Mouse (Mus musculus): ENCODE results near the gene Mecom.
"Not testable (repeated sequence)": the region's sequence is repeated elsewhere in the genome, so short reads cannot be mapped to it uniquely, and the experiment has no call there.

The Mecom gene

DNA sequence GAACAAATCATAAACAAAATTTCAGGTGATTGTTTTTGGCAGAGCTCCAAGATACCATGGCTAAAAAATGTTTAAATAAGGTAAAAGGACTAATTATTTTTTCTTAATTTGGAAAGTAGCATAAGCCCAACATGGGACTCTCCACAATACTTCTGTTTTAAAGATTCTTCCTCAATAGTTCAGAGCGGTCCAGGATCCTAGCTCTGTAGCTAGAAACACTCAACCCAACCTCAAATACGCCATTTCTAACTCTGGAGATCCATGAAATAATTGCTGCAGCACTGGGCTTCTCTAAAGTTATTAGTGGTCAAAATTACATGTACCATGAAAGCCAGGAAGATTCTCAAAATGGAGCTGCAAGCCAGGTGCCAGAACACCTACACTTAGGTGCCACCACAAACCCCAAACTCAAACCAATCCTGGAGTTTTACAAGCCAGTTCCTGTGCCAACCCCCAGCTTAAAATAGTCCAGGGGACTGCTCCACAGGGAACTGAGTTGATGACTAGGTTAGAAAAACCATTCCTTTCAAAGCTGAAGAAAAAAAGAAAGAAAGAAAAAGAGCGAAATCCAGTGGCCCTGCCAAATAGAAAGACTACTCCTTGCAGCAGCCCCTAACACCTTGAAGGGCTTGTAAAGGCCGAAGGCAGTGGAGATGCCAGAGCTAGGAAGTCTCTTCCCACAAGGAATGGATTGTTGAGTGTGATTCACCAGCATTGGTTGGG, 102.4 kb downstream of the Mecom start:
- no peak for DNase-seq (ENCODE audit: low spot score in 2 of 2)

DNA sequence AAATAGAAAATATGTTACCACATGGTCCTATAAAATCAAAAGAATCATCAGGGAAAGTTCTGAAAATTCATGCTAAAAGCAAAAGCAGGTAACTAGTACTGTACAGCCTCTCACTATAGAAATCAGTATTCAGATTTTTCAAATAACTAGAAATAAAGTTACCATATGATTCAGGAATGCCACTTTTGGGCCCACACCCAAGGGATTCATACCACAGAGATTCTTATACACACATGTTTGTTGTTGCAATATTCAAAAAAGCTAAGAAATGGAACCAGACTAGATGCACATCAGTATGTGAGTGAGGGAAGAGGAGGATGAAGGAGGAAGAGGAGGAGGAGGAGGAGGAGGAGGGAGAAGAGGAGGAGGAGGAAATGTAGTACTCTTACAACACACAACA, 106.2 kb downstream of the Mecom start:
- no peak for DNase-seq (ENCODE audit: low spot score in 2 of 2)

DNA sequence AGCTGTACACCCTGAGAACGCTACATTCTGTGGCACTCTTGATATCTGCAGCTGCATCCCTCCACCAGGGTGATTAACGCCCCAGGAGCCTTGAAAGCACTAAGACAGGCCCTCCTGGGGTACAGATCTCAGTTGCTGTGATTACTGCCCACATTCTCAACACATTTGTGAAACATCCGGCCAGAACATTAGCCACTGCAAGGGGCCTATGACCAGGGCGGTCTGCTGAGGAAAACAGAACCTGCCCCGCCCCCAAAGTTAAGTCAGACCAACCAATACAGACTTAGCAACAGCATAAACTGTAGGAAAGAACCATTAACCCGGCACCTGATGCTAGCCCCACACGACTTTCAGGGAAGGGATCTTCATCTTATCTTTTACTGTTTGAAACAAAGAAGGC, 109.8 kb downstream of the Mecom start:
- DNase-seq (ENCODE audit: low spot score in 2 of 2), result no peak

DNA sequence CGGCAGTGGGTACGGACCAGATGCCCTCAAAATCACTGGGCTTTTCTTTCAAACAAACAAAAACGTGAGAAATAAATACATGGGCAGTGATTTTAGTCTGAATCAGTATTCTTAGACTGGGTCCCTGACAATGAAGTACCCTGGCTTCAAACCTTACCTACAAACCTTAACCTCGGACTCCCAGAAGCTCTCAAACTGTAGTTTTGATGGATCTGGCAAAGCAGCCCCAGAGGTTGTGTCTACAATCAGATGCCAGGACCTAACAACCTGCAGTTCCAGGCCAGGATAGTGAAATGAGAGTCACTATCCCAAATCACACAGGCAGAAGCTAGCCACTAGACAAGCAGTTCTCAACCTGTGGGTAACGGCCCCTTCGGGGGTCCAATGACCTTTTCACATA, 111.2 kb downstream of the Mecom start:
- no peak for DNase-seq (ENCODE audit: low spot score in 2 of 2)

DNA sequence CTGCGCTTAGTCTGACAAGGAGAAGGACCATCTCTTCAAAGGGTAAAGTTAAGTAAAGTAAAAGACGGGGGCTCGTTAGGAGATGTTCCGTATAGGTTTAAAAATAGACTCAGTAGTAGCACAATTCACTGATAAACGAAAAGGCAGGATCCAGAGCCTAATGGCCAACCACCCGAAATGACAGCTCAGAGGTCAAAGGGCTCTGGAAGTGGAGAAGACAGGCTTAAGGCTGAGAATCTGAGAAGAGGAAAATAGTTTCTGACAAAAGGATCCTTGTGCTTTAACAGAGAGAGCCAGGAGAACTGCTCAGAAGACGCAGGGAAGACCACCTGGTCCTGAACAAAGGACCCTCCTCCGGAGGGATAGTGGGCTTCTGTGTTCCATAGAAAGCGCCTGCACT, 111.7 kb downstream of the Mecom start:
- no peak for DNase-seq (ENCODE audit: low spot score in 2 of 2)

DNA sequence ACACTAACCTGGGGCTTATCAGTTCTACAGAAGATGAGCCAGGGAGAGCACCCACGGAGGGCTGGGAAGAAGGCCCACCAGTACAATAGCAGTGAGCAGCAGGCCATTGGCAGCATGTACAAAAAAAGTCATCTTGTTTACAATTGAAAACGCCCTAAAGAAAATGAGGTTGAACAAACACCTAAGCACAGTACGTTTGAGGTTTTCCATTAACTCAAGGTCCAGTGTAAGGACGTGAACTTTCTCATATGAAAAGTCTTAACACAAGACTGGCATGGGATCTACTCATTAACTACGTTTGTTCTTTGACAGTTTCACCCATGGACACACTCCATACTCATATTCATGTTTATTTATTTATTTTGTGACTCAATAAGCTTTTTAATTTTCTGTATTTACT, 118.9 kb downstream of the Mecom start:
- DNase-seq (ENCODE audit: low spot score in 2 of 2), result no peak

DNA sequence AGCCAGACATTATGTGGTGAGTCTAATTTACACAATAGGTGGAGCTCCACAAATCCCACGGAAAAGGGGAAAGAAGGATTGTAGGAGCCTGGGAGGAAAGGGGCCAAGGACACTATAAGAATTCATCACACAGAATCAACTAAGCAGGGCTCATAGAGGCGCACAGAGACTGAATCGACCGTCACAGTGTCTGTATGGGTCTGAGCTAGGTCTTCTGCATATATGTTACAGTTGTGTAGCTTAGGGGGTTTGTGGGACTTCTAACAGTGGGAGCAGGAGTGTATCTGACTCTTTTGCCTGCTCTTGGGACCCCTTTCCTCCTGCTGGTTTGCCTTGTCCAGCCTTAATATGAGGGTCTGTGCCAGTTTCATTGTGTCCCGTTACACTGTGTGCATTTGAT, 123.8 kb downstream of the Mecom start:
- no peak for DNase-seq (ENCODE audit: low spot score in 2 of 2)

DNA sequence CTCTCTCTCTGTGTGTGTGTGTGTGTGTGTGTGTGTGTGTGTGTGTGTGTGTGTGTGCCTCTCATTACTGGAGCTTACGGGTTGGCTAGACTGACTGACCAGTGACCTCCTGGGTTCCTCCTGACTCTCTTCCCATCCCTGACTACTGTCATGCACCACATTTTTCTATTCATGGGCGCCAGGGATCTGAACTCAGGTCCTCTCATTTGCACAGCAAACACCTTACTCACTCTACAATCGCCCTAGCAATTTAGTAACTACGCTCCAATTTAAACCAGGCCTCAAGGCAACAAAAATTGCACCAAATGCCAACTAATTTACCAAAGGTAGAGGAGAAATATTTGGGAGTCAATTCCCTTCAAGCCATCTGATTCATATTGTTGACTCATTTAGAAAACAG, 125.9 kb downstream of the Mecom start:
- not testable (repeated sequence) for DNase-seq (ENCODE audit: low spot score in 2 of 2)

DNA sequence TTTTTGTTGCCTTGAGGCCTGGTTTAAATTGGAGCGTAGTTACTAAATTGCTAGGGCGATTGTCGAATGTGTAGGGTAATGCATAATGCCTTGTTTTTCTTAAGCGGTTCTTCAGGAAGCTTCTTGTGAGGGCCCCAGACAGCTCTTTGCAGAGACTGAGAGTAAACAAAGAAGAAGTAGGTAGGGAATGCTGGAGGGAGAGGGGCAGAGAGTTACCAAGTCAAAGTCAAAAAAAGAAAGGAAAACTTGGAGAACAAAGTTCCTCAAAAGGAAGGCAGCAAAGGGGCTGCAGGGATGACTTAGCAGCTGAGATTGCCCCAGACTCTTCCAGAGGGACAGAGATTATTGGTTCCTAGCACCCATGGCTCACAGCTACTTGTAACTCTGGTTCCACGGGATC, 126.9 kb downstream of the Mecom start:
- no peak for DNase-seq (ENCODE audit: low spot score in 2 of 2)

DNA sequence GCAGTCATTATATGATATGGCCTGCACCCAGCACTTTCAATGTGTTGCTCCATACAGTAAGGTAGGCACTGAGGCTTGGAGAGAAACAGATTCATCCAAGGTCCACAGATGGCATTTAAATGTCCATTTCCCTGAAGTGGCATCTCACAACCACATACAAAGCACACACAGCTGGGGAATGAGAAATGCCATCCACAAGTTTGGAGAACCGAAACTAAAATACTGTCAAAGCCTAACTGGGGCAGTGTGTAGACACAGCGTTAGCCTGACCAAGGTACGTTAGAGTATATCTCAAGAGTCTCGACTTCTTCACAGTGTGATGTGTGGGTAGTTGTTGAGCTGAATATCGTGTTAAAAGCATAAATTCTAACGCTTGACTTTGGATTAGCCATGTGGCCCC, 133.6 kb downstream of the Mecom start:
- DNase-seq (ENCODE audit: low spot score in 2 of 2), result no peak

DNA sequence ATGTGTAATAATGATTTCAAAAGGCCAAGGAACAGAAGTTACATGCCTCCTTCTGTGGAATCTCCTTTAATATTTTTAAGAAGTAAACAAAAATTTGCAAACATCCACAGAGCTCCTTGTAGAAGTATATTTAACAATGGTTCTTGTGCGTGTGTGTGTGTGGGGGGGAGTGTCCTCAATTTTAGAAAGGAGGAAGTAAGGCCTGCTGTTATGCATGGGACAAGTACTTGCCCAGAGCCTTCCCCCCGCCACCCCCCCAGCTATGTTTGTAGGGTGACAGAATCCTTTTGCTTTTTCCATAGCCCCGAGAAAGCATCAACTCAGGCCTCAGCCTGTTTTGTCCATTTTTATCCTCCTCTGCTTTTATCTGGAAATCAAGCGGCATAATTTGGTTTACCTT, 137.0 kb downstream of the Mecom start:
- no peak for DNase-seq (ENCODE audit: low spot score in 2 of 2)

DNA sequence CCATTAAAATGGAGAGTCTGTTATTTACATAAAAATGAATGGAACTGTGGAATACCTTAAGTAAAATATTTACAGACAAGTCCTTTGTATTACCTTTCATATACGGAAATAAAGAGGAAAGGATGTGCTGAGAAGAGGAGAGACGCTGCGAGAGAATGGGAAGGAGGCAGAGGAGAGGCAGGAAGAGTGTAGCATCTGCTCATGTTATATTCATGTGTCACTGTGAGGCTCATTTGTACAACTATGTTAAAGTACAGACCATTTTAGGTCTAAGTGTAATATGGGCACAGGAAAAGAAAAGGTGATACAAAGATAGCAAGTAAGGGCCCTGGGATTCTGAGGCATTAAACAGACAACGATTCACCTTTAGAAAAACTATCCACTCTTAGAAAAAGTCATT, 143.0 kb downstream of the Mecom start:
- DNase-seq (ENCODE audit: low spot score in 2 of 2), result no peak

DNA sequence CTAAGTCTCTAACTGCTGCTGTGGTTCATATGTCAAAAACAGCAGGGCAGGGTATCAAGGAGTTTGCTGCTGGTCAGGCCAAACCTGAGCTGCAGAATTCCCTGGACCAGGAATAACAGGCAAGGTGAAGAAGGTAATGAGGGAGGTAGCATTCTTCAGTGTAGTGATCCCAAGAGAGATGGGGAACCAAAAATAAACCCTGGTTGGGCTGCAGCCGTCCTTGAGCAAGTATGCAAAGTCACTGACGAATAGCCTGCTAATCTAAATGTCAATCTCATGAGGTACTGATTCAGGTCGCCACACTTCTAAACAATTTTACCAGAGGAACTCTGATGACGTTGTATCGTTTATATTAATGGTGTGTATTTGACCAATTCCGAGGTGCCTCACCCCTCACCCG, 148.9 kb downstream of the Mecom start:
- DNase-seq (ENCODE audit: low spot score in 2 of 2), result no peak

DNA sequence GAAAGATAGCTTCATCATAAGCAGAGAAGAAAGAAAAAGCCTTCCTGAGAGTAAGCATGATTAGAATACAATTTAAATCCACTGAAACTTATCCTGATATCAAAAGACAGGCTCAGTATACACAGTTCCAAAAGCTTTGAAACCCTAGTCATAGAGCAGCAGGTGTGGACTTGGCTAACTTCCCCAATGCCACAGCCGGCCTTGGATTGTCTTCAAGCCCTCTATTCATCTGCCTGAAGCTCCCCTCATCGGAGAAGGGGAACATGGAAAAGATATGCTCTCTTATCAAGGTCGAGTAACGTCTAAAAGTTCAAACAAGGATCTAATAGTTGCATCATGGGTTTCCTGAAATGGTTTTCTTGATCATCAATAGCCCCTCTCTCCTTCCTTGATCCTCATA, 152.9 kb downstream of the Mecom start:
- DNase-seq (ENCODE audit: low spot score in 2 of 2), result no peak

DNA sequence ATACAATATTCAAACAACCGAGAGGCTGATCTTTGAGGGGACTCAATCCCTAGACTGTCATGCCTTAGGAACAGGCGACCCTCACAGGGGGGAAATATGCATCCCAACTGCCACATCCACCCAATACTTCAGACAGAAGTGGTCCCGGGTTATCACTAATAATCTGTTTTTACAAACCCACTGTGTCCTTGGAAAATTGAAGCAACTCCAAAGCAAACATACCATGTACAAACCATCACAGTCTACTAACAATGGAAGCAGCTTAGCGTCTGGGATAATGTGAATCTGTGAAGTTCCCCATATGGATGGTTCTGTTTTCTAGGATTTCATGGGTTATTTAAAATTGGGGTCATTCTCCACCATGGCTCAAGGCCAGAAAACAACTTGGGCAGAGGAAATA, 155.1 kb downstream of the Mecom start:
- DNase-seq (ENCODE audit: low spot score in 2 of 2), result no peak

DNA sequence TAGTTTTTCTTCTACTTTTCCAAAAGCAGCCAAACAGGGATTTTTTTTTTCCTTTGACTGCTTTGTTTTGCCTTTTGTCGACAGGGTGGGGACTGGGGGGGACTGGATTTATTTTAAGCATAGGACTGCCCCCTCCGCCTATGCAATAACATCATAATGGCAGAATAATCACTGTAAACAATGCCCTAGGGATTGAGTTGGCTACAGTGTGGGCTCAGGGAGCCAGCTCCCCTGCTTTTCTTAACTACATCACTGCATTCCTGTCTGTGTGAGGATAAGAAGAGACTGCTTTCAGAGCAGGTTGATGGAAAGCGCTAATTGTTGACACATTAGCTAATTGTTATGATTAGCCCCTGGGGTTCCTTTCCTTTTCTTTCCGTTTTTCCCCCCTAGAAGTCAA, 155.6 kb downstream of the Mecom start:
- DNase-seq (ENCODE audit: low spot score in 2 of 2), result no peak

DNA sequence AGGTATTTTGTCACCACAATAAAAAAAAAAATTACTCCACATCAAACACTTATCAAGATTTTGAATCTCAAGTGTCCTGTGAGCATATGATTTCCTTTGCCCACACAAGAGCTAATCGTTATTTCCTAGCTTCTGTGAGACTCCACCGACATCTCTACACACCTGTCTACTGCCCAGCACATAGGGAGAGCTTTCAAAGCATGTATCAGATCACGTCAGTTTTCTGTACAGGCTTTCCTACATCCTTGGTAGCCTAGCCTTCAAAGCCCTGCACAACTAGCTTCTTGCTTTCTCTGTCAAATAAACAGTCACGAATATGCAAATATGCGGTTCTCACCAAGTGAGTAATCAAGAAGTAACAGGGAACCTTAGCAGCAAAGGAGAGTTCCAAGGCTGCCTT, 157.5 kb downstream of the Mecom start:
- DNase-seq (ENCODE audit: low spot score in 2 of 2), result no peak

DNA sequence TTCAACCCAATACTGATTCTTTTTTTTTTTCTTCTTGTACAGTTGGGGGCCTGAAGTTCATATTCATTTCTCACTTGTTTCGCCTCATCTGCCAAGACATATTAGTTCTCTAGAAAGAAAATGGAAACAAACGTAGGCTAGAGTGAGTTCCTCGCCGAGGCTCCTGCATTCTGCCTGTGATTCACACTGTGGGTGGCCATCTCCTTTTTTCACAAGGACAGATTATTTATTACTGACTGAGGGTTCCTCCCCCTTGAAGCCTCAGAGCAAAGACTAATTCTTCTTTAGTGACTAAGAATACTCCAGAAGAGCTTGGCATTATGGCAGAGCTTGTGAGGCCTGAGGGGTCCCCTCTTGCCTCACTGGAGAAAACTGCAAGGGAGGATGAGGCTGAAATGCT, 167.5 kb downstream of the Mecom start:
- no peak for DNase-seq (ENCODE audit: low spot score in 2 of 2)

DNA sequence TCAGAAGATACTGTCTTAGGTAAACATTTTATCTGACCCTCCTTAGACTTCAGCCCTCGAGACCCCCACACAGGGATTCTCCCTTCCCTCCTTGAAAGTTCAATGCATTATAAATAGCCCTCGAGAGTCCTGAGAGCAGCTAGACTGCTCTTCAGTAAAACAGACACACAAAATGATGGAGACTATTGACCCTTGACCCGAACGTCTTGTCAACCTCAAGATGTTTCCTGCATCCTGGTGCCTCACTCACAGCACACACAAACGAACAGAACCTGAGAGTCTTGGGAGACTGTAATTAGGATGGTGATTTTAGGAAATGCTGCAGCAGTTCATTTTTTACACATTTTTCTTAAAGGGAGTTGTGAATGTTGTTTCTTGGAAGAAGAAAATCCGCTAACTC, 168.5 kb downstream of the Mecom start:
- no peak for DNase-seq (ENCODE audit: low spot score in 2 of 2)

DNA sequence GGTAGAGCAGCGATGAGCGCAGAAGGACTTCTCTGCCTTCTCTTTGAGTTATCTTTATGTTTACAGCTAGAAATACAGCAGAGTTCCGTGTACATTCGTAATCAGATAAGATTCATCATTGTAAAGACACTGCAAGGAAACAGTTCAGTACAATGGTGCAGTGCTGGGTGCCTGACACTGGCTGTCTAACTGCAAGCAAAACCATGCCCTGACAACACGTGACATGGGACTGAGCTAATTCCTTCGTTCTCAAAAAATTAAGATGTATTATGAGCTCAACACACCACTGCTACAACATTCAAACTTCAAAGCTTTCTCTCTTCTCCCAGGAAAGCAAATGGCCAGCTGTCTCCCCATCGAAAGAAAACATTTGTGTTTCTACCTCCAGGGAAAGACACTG, 176.3 kb downstream of the Mecom start:
- DNase-seq (ENCODE audit: low spot score in 2 of 2), result no peak

DNA sequence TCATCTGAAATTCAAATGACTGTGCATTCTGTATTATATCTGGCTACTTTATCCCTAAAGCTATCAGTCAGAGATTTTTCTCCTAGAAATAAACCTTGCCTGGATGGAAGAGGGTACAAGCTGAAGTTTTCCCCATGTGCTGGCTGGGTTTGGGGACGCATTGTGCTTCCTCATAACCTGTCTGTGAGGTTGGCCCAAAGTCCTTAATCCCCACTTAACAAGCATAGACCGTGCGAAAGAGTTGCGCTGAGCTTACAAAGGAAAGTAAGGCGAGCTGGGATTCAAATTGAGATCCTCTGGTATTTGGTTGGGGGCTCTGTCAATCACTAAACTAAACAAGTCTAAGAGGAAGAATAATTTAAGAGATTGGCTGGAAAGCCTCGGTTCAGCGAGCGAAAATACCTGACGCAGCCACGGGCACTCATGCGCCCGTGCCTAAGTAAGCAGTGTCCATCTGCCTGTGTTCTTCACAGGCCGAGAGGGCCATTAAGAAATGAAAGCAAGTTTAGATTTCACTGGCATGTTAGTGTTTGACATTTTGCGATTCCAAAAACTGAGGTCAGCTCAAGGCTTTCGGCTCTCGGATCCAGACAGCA, 176.8 kb downstream of the Mecom start:
- DNase-seq (ENCODE audit: low spot score in 2 of 2), result no peak

DNA sequence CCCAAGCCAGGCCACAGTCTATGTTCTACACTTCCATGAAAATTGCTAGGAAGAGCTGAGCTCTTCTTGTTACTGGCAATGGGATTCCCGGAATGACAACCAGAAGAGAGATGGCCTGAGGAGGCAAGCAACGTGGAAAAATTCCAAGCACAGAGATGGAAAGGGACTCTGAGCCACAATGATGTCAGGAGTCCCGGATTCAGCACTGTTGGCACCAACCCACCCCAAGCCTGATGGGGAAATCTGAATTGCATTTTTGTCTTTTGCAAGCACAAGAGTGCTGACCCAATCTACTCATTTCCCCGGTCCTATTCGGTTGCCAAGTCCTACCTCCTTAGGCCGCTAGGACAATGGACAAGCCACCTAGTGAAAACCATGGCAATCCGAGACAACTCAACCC, 181.2 kb downstream of the Mecom start:
- no peak for DNase-seq (ENCODE audit: low spot score in 2 of 2)

DNA sequence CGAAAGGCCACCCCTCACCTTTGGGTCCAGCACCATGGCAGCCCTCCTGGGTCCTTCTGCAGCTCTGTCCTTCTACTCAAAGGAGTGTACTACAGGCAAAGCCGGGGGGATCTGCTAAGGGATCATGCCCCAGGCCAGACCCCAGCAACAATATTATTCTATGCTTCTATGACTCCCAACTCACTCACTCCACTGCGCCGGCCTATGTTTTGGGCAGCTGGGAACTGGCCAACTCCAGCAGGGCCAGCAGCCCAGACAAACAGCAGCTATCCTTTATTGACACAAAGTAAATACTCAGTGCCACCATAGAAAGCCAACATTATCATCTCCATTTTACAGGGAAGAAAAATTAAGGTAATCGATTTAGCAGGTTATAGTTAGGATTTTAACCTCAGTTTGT, 186.6 kb downstream of the Mecom start:
- DNase-seq (ENCODE audit: low spot score in 2 of 2), result no peak

Data from left cerebral cortex, adult 9 months (tissue).